Mouse (Mus musculus) midbrain, embryonic 16.5 days (tissue): ENCODE measurements around the gene Gm10188. TPM values are rescaled to one million over a fixed set of nuclear protein-coding genes. Genes with fewer than 3 reads are reported as not detected.

ENCODE experiments used
- ATAC-seq: fragments of 200-750 bp; cut with Nextera tagmentation; 2 replicates; pipeline ENCODE4 v1.8.0; 2017; ENCODE audit warnings: moderate TSS enrichment
- H3K27ac ChIP-seq: fragments of 300-500 bp; sonication (generic); 2 replicates; pipeline ENCODE4 v1.5.1; 2014; ENCODE audit warnings: mild to moderate bottlenecking, low read length, mixed read lengths
- H3K27me3 ChIP-seq: fragments of 300-500 bp; sonication (generic); 2 replicates; pipeline ENCODE4 v1.6.1; 2014; ENCODE audit warnings: low read depth, low read length, mixed read lengths; ENCODE audit not compliant: control insufficient read depth, insufficient read depth
- H3K36me3 ChIP-seq: fragments of 300-500 bp; sonication (generic); 2 replicates; pipeline ENCODE4 v1.6.1; 2014; ENCODE audit warnings: mild to moderate bottlenecking, low read length, moderate library complexity, mixed read lengths; ENCODE audit not compliant: control insufficient read depth, insufficient read depth
- H3K4me1 ChIP-seq: fragments of 300-500 bp; sonication (generic); 2 replicates; pipeline ENCODE4 v1.6.1; 2014; ENCODE audit warnings: mild to moderate bottlenecking, low read length, mixed read lengths; ENCODE audit not compliant: control insufficient read depth, insufficient read depth
- H3K4me2 ChIP-seq: fragments of 300-500 bp; sonication (generic); 2 replicates; pipeline ENCODE4 v1.6.1; 2014; ENCODE audit warnings: mild to moderate bottlenecking, low read length, mixed read lengths
- H3K4me3 ChIP-seq: fragments of 300-500 bp; sonication (generic); 2 replicates; pipeline ENCODE4 v1.5.1; 2014; ENCODE audit warnings: low read depth, mild to moderate bottlenecking, low read length, moderate library complexity, mixed read lengths
- H3K9ac ChIP-seq: fragments of 300-500 bp; sonication (generic); 2 replicates; pipeline ENCODE4 v1.6.1; 2014; ENCODE audit warnings: low read depth, low read length, mixed read lengths
- H3K9me3 ChIP-seq: fragments of 300-500 bp; sonication (generic); replicated peaks from 2 replicates; pipeline ENCODE4 v1.6.1; 2014; ENCODE audit warnings: mild to moderate bottlenecking, low read length, mixed read lengths; ENCODE audit not compliant: control insufficient read depth, poor library complexity, severe bottlenecking
- WGBS: fragments of 180-500 bp; shearing (Covaris S2); extraction: QIAGEN DNeasy Blood & Tissue Kit; methylation state at CpG from one replicate; pipeline ENCODE4 v1.1.7; 2014; 5-methylcytosine and 5-hydroxymethylcytosine counted together
- polyA plus RNA-seq: library from polyadenylated mRNA; unstranded; fragments of >200 nt; fragmentation: Nextera tagmentation; extraction: Ambion mirVana; gene quantifications from 2 replicates; pipeline ENCODE4 v1.2.1, GENCODE M21; 2015

Gm10188 gene
- 0.28 and 0.63 TPM in 2 replicates for polyA plus RNA-seq

DNA sequence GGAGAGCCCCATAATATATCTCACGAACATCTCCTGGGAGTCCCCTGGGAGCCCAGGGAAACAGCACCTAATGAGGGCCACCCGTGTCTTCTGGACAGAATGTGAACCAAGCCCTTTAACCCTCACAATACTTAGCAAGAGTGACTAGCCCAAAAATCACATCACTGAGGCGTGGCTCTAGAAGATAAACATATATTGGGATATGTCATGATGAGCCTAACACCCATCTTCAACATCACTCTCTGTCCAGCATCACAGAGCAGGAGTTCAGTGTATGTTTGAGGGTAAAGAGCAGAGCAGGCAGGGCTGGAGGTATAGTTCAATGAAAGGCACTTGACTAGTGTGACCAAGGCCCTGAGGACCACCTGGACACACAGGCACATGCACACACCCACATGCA, at the start of gene Gm10188:
Gene Gm10188 (minus strand): TSS at position 101 of the 400 bp plus-strand sequence.
- no peaks in the 10 kb centered on the region for H3K27me3 ChIP-seq
- H3K36me3 ChIP-seq = no peaks in the 10 kb centered on the region
- H3K27ac ChIP-seq = no peak within 1 kb of the TSS
- H3K4me3 ChIP-seq = no peak within 1 kb of the TSS
- H3K9ac ChIP-seq = no peak within 1 kb of the TSS
- H3K9me3 ChIP-seq = no peaks in the 10 kb centered on the region
- no peak for ATAC-seq
- whole genome bisulfite sequencing = 94% methylated on average over 3 of the region's 3 CpGs
- no peak within 1 kb of the TSS for H3K4me2 ChIP-seq
- peaks cover 7% of the 10 kb centered on the region for H3K4me1 ChIP-seq

DNA sequence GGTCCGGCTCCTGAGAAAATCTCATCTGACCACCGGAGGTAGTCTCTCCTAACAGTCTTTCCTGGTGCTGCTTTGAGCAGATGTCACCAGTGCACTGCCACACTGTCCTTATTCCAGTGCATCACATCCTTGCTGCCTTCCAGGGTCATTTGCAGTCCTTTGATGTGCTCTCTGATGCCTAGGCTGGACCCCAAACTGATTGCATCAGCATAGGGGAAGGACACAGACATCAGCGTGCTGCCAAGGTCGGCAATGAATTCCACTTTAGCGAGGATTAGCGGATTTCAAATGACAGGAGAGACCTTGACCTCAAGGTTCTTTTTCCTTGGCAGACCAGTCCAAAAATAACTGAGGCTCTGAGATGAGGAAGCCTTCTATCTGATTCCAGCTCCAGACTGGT, 47.6 kb upstream of the Gm10188 start:
- Histone ChIP-seq H3K4me2 (no peak overlapping the region), H3K27me3 (no peaks in the 10 kb centered on the region), H3K9me3 (no peaks in the 10 kb centered on the region), H3K4me3 (no peak overlapping the region), H3K36me3 (no peaks in the 10 kb centered on the region), H3K9ac (no peak overlapping the region), H3K4me1 (peaks cover 3% of the 10 kb centered on the region), H3K27ac (no peak overlapping the region)
- no peak for ATAC-seq
- 61% methylated on average over 6 of the region's 6 CpGs for WGBS

DNA sequence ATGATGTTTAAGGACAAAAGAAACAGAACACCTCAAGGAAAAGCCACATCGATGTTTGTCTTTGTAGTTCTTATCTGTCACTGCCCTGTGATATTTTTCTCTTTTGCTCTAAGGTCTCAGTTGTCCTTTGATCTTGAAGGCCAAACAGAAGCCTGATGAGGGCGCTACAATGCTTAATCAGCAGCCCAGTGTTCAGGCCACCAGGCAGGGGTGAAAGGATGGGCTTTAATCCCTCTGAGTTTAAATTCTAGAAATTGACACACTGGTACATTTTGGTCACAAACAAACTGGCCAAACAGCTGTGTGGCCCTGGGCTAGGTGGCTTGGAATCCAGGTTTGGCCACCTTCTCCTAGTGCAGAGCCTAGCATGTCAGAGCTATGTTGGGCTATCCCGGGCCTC, 47.1 kb upstream of the Gm10188 start:
- Histone ChIP-seq H3K9me3 (no peaks in the 10 kb centered on the region), H3K27ac (no peak overlapping the region), H3K4me1 (no peaks in the 10 kb centered on the region; the same call in 1 of the 2 replicates), H3K9ac (no peak overlapping the region), H3K4me3 (no peak overlapping the region), H3K4me2 (no peak overlapping the region), H3K27me3 (no peaks in the 10 kb centered on the region), H3K36me3 (no peaks in the 10 kb centered on the region)
- no peak for ATAC-seq
- WGBS = 72% methylated on average over 3 of the region's 3 CpGs

DNA sequence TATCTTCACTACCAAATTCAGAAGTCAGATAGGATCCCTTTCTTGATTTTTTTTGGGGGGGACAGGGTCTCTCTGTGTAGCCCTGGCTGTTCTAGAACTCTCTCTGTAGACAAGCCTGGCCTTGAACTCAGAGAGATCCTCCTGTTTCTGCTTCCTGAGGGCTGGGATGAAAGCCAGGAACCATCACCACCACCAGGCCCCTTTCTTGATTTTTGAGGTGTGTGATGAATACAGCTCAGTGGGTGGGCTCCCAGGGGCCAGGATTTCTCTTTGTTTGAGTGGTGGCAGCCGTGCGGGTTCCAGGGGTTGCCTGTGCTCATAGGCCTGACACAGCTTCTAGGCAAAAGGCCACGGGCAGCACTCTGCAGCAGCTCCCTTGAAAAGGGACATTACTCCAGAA, 41.7 kb upstream of the Gm10188 start:
- Histone ChIP-seq H3K4me2 (no peak overlapping the region), H3K27me3 (no peaks in the 10 kb centered on the region), H3K4me3 (no peak overlapping the region), H3K36me3 (no peaks in the 10 kb centered on the region), H3K27ac (no peak overlapping the region), H3K9me3 (no peaks in the 10 kb centered on the region), H3K9ac (no peak overlapping the region), H3K4me1 (no peaks in the 10 kb centered on the region)
- 54% methylated on average over 3 of the region's 3 CpGs for WGBS
- no peak for ATAC-seq

DNA sequence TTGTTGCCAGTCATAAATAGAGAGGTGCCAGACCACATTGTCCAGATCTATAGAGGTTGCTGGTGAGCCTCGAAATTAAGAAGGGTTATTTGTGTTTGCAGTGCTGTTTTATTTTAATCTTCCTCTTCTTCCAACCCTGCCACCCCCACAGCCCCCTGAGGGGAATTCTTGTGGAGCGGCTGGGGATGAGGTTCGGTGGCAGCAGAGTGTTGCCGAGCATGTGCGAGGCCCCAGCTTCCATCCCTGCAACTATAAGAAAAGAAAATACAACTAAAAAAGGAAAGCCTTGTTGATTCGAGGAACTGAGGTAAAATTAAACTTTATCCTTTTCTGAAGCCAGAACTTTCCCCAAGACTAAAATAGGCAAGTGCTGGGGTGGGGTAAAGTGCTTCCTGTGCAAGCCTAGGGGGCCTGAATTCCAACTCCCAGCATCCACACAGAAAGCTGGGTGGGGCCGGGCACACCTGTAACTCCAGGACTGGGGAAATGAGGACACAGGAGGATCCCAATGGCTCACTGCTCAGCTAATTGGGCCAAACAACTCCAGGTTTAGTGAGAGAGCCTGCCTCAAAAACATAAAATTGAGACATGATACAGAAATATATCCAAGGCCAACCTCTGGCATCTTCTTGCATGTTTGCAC, 39.0 kb upstream of the Gm10188 start:
- 62% methylated on average over 7 of the region's 7 CpGs for WGBS
- Histone ChIP-seq H3K27ac (no peak overlapping the region), H3K4me1 (no peaks in the 10 kb centered on the region), H3K36me3 (no peaks in the 10 kb centered on the region), H3K9ac (no peak overlapping the region), H3K27me3 (no peaks in the 10 kb centered on the region), H3K4me3 (no peak overlapping the region), H3K9me3 (no peaks in the 10 kb centered on the region), H3K4me2 (no peak overlapping the region)
- no peak for ATAC-seq

DNA sequence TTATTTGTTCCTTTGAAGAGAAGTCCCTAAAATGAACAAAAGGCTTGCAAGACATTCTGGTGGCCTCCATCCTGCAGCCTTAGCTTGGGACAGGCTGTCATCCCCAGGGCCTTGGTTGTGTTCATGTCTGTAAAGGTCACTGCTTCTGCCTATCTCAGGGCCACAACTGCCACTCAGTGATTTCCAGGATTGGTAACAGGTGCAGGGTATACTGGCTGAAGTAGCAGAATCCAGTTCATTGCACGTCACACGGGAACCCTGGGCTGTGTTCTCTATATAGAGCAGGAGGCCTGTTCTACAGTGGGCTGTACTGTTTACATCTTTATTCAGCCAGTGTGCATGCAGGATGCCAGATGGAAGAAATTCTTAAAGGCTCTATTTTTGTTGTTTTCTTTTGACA, 38.4 kb upstream of the Gm10188 start:
- H3K4me1 ChIP-seq = no peaks in the 10 kb centered on the region
- no peak overlapping the region for H3K4me2 ChIP-seq
- no peak overlapping the region for H3K27ac ChIP-seq
- WGBS = 64% methylated on average over 2 of the region's 2 CpGs
- H3K9me3 ChIP-seq = no peaks in the 10 kb centered on the region
- no peak overlapping the region for H3K4me3 ChIP-seq
- H3K36me3 ChIP-seq = no peaks in the 10 kb centered on the region
- no peak overlapping the region for H3K9ac ChIP-seq
- H3K27me3 ChIP-seq = no peaks in the 10 kb centered on the region
- no peak for ATAC-seq

DNA sequence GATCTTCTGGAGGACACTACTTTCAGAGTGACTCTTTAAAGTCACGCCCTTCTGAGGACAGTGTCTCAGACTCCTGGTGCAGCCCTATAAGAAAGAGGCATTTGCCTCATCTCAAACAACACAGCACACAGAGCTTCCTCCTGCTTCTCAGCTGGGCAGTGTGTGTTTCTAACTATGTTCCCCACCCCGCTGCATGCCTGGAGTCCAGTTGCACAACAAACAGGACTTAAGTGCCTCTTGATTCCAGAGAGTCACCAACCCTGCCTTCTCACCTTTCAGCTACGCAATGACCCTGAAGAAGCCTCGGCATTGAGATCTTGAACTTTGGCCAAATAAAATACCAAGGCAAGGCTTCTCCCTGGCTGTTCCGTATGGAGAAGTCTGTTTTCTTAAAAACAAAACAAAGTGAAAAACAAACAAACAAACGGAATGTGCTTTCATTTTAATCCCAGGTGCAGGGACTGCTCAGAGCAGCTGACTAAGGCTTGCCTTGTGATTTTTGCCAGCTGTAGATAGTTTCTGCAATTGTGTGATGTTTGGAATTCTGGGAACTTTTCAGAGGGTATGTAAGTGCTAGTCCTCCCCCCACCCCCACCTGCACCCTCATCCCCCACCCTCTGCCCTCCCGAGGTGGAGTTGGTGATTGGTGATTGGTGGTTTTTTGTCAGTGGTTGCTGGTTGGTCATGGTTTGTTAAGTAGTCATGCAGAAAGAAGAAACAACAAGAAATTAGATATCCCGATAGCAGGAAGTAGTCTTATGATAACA, 37.4 kb upstream of the Gm10188 start:
- no peaks in the 10 kb centered on the region for H3K9me3 ChIP-seq
- no peaks in the 10 kb centered on the region for H3K27me3 ChIP-seq
- no peak for ATAC-seq
- 68% methylated on average over 8 of the region's 8 CpGs for WGBS
- H3K4me2 ChIP-seq = no peak overlapping the region
- no peak overlapping the region for H3K27ac ChIP-seq
- no peaks in the 10 kb centered on the region for H3K4me1 ChIP-seq
- H3K9ac ChIP-seq = no peak overlapping the region
- H3K4me3 ChIP-seq = no peak overlapping the region
- H3K36me3 ChIP-seq = no peaks in the 10 kb centered on the region

DNA sequence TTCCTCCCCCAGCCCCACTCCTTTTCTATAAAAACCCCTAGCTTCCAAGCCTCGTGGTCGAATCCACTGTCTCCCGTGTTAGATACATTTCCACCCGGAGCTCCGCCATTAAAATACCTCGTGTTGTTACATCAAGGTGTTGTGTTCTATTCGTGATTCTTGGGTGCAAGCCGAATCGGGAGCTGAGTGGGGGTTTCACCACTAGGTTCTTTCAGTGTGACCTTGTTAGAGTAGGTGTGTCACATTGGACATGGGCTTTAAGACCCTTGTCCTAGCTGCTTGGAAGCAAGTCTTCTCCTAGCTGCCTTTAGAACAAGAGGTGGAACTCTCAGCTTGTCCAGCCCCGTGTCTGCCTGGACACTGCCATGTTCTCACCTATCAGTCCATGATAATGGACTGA, 36.4 kb upstream of the Gm10188 start:
- H3K9me3 ChIP-seq = no peaks in the 10 kb centered on the region
- no peaks in the 10 kb centered on the region for H3K4me1 ChIP-seq
- H3K27ac ChIP-seq = no peak overlapping the region
- no peak overlapping the region for H3K4me2 ChIP-seq
- WGBS = 91% methylated on average over 10 of the region's 10 CpGs
- H3K27me3 ChIP-seq = no peaks in the 10 kb centered on the region
- H3K36me3 ChIP-seq = no peaks in the 10 kb centered on the region
- no peak overlapping the region for H3K9ac ChIP-seq
- ATAC-seq = no peak
- no peak overlapping the region for H3K4me3 ChIP-seq

DNA sequence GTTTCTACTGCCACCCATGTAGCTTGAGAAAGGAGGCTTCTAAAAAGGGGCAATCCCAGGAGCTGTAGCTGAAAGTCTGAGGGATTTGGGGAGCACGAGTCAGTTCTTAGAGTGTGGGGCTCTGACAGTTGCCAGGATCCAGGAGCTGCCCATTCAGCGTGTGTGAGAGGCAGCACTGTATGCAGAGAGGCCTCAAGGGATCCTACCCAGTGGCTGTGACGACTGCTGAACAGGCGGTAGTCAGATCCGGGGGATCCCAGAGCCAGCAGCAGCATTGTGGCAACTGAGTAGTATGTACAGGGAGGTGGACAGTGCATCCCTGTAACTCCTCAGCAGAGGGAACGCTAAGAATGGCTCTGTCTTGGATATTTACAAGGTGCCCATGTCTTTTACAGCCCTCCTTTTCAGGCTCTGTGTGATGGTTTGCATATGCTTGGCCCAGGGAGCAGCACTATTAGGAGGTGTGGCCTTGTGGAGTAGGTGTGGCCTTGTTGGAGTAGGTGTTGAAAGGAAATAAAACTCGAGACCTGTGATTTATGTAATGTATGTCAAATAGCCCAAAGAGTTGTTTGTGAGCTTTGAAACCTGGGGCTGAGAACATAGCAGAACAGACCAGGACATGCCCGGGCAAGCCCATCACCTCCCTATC, 35.8 kb upstream of the Gm10188 start:
- Histone ChIP-seq H3K9me3 (no peaks in the 10 kb centered on the region), H3K9ac (no peak overlapping the region), H3K27me3 (no peaks in the 10 kb centered on the region), H3K27ac (no peak overlapping the region), H3K4me2 (no peak overlapping the region), H3K4me3 (no peak overlapping the region), H3K36me3 (no peaks in the 10 kb centered on the region), H3K4me1 (no peaks in the 10 kb centered on the region)
- no peak for ATAC-seq
- 68% methylated on average over 8 of the region's 8 CpGs for WGBS
